Mouse (Mus musculus): ENCODE data around the gene Wnt16. TPM values are rescaled to one million over a fixed set of nuclear protein-coding genes. Genes with fewer than 3 reads are reported as not detected.
A peak's percentile ranks its signal among the peaks of the same experiment; 100 is the strongest.

Gene Wnt16
- total and polyA plus RNA-seq, 2 experiments, result not detected

GRCm38 (mm10) chr6:22327091-22327490 is 39.1 kb downstream of the Wnt16 start:
- H3K27me3 ChIP-seq (ENCODE audit: control insufficient read depth, insufficient read depth, low read length), result no peaks in the 10 kb centered on the region
- 0 out of 2 replicates have a peak, but pooled peaks cover 4% of the 10 kb centered on the region for H3K4me1 ChIP-seq (ENCODE audit: control insufficient read depth, insufficient read depth, low read length)
- H3K9ac ChIP-seq (ENCODE audit: low read depth, low read length), result no peak overlapping the region
- H3K79me2 ChIP-seq (ENCODE audit: control insufficient read depth, insufficient read depth, low read length), result peaks cover 6% of the 10 kb centered on the region; the same call in 1 of the 2 replicates
- no peak overlapping the region for H3K4me3 ChIP-seq (ENCODE audit: insufficient read depth, low read depth, low read length)
- peak; percentile 23 for DNase-seq (ENCODE audit: extremely low read depth, low read depth, low spot score)
- 26% methylated on average over 4 of the region's 4 CpGs for WGBS
- no peak for TF ChIP-seq POLR2A (IDR thresholded peaks at IDR 0.05; ENCODE audit: extremely low read depth, insufficient read depth, low read length)
- TF ChIP-seq CTCF (IDR thresholded peaks at IDR 0.05; ENCODE audit: low read depth, low read length), result no peak
- H3K36me3 ChIP-seq (ENCODE audit: control insufficient read depth, insufficient read depth, low read length), result peaks cover 20% of the 10 kb centered on the region
- H3K27ac ChIP-seq (replicated peaks; ENCODE audit: insufficient read depth, low read depth, low read length), result no peak overlapping the region

GRCm38 (mm10) chr6:22327931-22328330 is 39.9 kb downstream of the Wnt16 start:
- Histone ChIP-seq H3K4me3 (ENCODE audit: insufficient read depth, low read depth, low read length) (no peak overlapping the region), H3K4me1 (ENCODE audit: control insufficient read depth, insufficient read depth, low read length) (0 out of 2 replicates have a peak, but pooled peaks cover 4% of the 10 kb centered on the region), H3K9ac (ENCODE audit: low read depth, low read length) (no peak overlapping the region), H3K27me3 (ENCODE audit: control insufficient read depth, insufficient read depth, low read length) (no peaks in the 10 kb centered on the region), H3K79me2 (ENCODE audit: control insufficient read depth, insufficient read depth, low read length) (peaks cover 8% of the 10 kb centered on the region; the same call in 1 of the 2 replicates), H3K27ac (replicated peaks; ENCODE audit: insufficient read depth, low read depth, low read length) (no peak overlapping the region), H3K36me3 (ENCODE audit: control insufficient read depth, insufficient read depth, low read length) (peaks cover 18% of the 10 kb centered on the region)
- TF ChIP-seq POLR2A (IDR thresholded peaks at IDR 0.05; ENCODE audit: extremely low read depth, insufficient read depth, low read length), result no peak
- no peak for TF ChIP-seq CTCF (IDR thresholded peaks at IDR 0.05; ENCODE audit: low read depth, low read length)
- no peak for DNase-seq (ENCODE audit: extremely low read depth, low read depth, low spot score)
- 66% methylated on average over 8 of the region's 8 CpGs for WGBS

GRCm38 (mm10) chr6:22330169-22330960 is 42.3 kb downstream of the Wnt16 start:
- Histone ChIP-seq H3K27me3 (ENCODE audit: control insufficient read depth, insufficient read depth, low read length) (no peaks in the 10 kb centered on the region), H3K4me1 (ENCODE audit: control insufficient read depth, insufficient read depth, low read length) (0 out of 2 replicates have a peak, but pooled peaks cover 4% of the 10 kb centered on the region), H3K9ac (ENCODE audit: low read depth, low read length) (no peak overlapping the region), H3K27ac (replicated peaks; ENCODE audit: insufficient read depth, low read depth, low read length) (no peak overlapping the region), H3K79me2 (ENCODE audit: control insufficient read depth, insufficient read depth, low read length) (peaks cover 8% of the 10 kb centered on the region; the same call in 1 of the 2 replicates), H3K4me3 (ENCODE audit: insufficient read depth, low read depth, low read length) (no peak overlapping the region), H3K36me3 (ENCODE audit: control insufficient read depth, insufficient read depth, low read length) (peaks cover 13% of the 10 kb centered on the region; the same call in 1 of the 2 replicates)
- TF ChIP-seq CTCF (IDR thresholded peaks at IDR 0.05; ENCODE audit: low read depth, low read length) (no peak), POLR2A (IDR thresholded peaks at IDR 0.05; ENCODE audit: extremely low read depth, insufficient read depth, low read length) (no peak)
- no peak for DNase-seq (ENCODE audit: extremely low read depth, low read depth, low spot score)
- 90% methylated on average over 13 of the region's 13 CpGs for WGBS

GRCm38 (mm10) chr6:22332548-22332947 is 44.5 kb downstream of the Wnt16 start:
- 68% methylated on average over 2 of the region's 2 CpGs for WGBS
- Histone ChIP-seq H3K79me2 (ENCODE audit: control insufficient read depth, insufficient read depth, low read length) (peaks cover 10% of the 10 kb centered on the region; the same call in 1 of the 2 replicates), H3K27me3 (ENCODE audit: control insufficient read depth, insufficient read depth, low read length) (no peaks in the 10 kb centered on the region)

GRCm38 (mm10) chr6:22339763-22340542 is 51.9 kb downstream of the Wnt16 start:
- Histone ChIP-seq H3K4me1 (ENCODE audit: control insufficient read depth, insufficient read depth, low read length) (peaks cover 20% of the 10 kb centered on the region; the same call in 1 of the 2 replicates), H3K27ac (replicated peaks; ENCODE audit: insufficient read depth, low read depth, low read length) (peak overlapping the region; percentile 61), H3K4me3 (ENCODE audit: insufficient read depth, low read depth, low read length) (peak overlapping the region; percentile 10; the same call in 1 of the 2 replicates), H3K9ac (ENCODE audit: low read depth, low read length) (0 out of 2 replicates have a peak overlapping the region, but pooled peaks have one; percentile 29), H3K36me3 (ENCODE audit: control insufficient read depth, insufficient read depth, low read length) (peaks cover 3% of the 10 kb centered on the region; the same call in 1 of the 2 replicates), H3K79me2 (ENCODE audit: control insufficient read depth, insufficient read depth, low read length) (peaks cover 12% of the 10 kb centered on the region; the same call in 1 of the 2 replicates), H3K27me3 (ENCODE audit: control insufficient read depth, insufficient read depth, low read length) (no peaks in the 10 kb centered on the region)
- TF ChIP-seq POLR2A (IDR thresholded peaks at IDR 0.05; ENCODE audit: extremely low read depth, insufficient read depth, low read length), result no peak
- TF ChIP-seq CTCF (IDR thresholded peaks at IDR 0.05; ENCODE audit: low read depth, low read length), result no peak
- peak; percentile 89 for DNase-seq (ENCODE audit: extremely low read depth, low read depth, low spot score)
- WGBS, result 39% methylated on average over 15 of the region's 15 CpGs

More at GRCm38 (mm10) chr6:22332548-22332947, 44.5 kb downstream of the Wnt16 start:
- Histone ChIP-seq H3K4me1 (ENCODE audit: control insufficient read depth, insufficient read depth, low read length) (no peaks in the 10 kb centered on the region), H3K36me3 (ENCODE audit: control insufficient read depth, insufficient read depth, low read length) (peaks cover 13% of the 10 kb centered on the region; the same call in 1 of the 2 replicates), H3K4me3 (ENCODE audit: insufficient read depth, low read depth, low read length) (no peak overlapping the region), H3K9ac (ENCODE audit: low read depth, low read length) (no peak overlapping the region), H3K27ac (replicated peaks; ENCODE audit: insufficient read depth, low read depth, low read length) (no peak overlapping the region)
- TF ChIP-seq CTCF (IDR thresholded peaks at IDR 0.05; ENCODE audit: low read depth, low read length) (no peak), POLR2A (IDR thresholded peaks at IDR 0.05; ENCODE audit: extremely low read depth, insufficient read depth, low read length) (no peak)
- DNase-seq (ENCODE audit: extremely low read depth, low read depth, low spot score), result no peak

Data from liver, adult 2 months (tissue).